Mouse (Mus musculus): Measurements from ENCODE around the gene Snrpa. TPM values are rescaled to one million over a fixed set of nuclear protein-coding genes. Genes with fewer than 3 reads are reported as not detected.

Gene Snrpa
- polyA plus RNA-seq, 2 experiments from 2014 or later, result 74.6 to 109 TPM

DNA sequence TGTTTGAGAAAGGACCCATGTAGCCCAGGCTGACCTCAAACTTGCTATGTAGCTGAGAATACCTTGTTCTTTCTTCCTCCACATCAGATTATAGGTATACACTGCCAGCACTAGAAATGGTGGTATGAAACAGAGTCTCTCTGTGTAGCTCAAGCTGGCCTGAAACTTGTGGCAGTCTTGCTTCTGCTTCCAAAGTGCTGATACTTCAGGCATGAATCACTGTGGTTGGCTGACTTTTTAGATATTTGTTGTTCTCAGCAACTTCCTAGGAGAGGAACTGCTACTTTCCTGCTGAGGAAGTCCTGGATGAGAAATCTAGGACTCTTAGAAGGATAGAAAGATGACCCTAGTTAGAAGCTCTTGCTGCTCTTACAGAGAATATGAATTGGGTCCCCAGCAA, 2.3 kb upstream of the Snrpa start:
- ATAC-seq, result no peak

DNA sequence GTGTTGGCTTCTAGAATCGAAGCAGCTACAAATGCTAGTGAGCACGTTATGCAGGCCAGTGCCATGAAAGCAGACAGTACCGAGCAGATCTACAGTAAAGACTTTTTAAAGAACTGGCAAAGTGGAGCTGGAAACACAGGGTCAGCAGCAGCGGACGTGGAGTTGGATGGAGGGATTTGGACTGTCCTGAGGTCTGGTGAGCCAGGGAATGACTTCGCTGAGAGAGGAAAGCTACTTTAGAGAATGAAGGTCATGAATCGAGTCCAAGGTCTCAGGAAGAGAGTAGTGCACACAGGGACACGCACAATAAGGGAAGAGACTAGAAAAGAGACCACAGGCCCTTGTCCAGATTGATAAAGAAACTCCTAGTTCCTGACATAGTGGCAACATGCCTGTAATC, 1.6 kb upstream of the Snrpa start:
- no peak for ATAC-seq

DNA sequence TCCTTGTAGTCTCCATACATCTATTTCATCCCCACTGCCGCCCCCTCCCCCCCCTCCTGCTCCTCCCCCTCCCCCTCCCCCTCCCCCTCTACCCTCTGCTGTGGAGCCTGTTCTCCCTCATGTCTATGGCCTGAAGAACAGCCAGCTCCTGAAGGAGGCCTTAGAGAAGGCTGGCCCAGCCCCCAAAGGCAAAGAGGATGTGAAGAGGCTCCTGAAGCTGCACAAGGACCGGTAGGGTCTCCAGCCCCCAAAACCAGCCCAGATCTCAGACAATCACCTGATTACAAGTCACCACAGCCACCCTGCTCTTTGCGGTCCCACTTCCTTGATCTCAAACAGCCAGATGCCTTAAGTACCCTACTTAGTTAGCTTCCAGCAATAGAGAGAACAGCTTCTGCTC, 1.1 kb upstream of the Snrpa start:
- ATAC-seq, result no peak

DNA sequence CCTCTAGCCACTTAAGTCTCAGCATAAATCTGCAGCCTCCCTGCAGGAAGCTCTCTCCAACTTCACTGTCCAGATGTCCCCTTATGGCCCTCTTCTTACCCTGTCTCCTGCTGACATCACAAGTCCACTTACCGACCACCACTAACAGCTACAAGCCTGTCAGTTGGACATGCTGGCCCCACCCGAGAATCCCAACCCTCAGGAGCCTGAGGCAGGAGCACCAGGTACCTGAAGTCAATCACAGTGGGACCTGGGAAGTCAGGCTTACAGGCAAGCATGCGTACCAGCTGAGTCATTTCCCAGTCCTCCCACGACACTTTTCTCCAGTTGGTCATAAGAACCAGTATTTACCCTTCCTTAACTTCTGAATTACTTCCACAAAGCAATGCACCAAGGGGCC, 2.3 kb downstream of the Snrpa start:
- ATAC-seq, result no peak

DNA sequence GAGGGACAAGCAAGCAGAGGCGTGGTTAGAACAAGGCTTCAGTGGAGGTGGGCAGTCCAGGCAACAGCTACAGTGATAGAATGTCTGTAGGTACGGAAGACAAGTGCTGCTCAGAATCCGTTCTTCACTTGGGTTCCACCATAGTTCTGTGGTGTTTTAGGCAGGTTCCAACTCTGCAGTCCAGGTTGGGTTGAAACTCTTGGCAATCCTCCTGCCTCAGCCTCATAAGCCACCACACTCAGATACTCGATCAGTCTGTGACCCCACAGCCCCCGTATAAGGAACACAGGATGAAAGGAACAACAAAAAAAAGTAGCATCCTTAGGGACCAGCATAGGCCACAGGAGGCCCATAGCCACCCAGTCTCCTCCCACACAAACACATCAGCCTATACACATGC, 3.6 kb downstream of the Snrpa start:
- ATAC-seq, result no peak

DNA sequence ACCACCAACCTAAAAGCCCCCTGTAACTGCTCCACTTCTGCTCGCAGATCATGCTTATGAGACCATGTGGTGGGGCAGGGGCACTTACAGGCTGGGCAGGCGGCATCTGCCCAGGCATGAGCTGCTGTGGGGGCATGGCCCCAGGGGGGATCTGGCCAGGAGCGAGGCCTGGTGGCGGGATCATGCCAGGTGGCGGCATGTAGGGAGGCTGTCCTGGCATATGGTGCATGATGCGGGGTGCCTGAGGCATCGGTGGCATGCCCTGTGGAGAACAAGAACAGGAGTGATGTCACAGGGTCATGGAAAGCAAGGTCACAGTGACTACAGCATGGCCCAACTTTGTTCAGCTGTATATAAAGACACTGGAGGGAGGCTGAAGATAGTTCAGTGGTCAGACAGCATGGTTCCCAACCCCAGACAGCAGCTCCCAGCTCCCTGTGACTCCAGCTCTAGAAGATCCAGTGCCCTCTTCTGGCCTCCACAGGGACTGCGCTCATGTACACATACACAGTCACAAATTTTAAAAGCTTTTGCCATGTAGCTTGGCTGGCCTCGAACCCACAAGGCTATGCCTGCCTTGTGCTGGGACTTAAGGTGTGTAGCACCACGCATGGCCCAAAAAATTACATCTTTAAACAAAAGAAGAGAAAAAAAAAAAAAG, 6.7 kb downstream of the Snrpa start:
- no peak for ATAC-seq

DNA sequence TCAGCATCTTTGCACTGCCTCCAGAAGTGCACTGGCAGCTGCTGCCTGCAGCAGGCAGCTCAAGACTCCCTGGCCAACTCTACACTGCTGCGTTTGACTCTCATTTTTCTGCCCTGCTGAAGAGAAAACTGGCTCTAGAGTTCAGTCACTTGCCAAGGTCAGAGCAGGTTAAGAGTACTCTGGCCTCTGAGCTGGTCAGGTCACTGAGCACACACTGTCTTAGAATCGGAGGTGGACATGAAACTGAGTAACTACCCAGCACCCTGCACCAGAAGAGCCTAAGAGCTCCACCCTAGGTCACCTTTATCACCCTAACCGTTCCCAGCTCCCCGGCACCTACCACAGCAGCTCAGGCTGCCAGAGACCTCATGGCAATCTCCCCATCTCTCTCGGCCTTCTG, 10.1 kb downstream of the Snrpa start:
- ATAC-seq, result no peak

DNA sequence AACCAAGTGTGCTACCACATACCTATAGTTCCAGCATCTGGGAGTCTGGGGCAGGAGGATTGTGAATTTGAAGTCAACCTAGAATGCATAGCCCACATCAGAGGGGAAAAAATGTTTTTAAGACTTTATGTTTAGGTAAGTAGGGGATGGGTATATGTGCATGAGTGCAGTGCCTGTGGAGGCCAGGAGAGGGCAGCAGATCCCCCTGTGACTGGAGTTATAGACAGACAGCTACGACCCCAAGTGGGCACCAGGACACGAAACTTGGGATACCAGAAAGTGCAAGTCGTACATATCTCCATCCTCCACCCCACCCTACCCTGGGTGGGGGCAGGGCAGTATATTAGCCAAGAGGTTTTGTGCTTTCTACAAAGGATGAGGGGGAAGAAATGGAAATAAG, 11.1 kb downstream of the Snrpa start:
- no peak for ATAC-seq

DNA sequence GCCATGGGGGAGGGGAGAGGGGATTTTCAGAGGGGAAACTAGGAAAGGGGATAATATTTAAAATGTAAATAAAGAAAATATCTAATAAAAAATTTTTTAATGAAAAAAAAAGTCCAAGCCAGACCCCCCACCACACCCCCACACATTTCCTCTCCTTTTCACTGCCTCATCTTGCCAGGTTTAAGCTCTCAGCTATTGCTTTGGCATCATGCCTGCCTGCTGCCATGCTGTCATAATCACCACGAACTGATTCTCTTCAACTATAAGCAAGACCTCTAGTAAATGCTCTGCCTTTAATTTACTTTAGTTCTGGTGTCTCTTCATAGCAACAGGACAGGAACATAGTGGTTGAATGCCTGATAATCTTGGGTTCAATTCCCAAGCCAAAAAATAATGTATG, 13.6 kb downstream of the Snrpa start:
- no peak for ATAC-seq

DNA sequence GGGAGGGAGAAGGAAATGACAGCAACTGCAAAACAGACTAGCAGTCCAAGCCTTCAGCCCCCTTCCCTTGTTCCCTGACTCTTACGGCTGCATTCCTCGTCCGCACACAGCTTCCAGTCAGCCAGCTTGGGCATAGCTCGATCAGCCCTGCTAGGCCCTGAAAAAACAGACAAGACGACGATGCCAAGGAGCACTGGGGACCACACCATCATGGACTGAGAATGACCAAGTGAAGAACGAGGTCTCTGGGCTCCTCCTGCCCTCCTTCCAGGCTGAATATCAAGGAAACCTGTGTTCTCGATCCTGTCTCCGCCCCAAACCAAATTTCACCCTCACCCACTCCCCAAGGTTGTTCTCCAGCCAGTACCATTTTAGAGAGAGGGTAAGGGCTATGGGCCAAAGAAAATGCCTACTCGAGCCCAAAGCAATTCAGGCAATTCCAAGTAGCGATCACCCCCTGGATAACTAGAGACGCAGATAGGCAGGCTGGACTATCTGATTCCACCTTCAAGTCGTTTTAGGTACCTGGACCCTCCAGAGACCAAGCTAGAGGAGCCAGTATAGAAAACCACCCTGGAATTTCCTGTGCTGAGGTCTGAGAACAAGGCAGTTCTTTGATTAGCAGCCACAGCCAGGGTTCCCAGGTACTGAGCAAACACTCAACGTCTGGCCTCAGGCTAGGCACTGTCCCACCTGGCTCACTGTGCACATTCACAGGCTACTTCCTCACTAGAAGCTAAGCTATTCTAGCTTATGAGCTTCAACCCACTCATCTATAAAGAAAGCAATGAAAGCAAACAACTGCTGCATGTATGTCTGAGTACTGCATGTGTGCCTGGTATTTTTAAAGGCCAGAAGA, 15.0 kb downstream of the Snrpa start, which contains the start of the genes Gm21983 and Mia:
TSS of gene Gm21983 (minus strand) at position 250 of the 859 bp plus-strand sequence.
TSS of gene Mia (minus strand) at position 321 of the 859 bp plus-strand sequence.
- no peak for ATAC-seq

DNA sequence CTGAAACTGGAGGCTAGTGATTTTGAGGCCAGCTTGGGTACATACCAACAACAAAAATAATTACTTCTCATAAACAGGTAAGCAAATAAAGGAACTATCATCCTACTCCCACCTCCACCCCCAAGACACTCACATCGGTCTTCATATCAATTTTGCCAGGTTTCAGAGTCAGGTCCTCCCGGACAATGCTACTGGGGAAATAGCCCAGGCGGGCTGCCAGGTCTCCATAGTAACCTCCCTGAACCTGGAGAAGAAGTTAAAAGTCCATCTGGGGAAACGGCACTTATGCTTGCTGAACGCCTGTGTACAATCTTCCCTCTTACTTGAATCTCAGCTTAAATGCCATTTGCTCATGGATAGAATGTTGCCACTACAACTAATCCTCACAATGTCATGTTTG, 16.0 kb downstream of the Snrpa start:
- ATAC-seq, result no peak

DNA sequence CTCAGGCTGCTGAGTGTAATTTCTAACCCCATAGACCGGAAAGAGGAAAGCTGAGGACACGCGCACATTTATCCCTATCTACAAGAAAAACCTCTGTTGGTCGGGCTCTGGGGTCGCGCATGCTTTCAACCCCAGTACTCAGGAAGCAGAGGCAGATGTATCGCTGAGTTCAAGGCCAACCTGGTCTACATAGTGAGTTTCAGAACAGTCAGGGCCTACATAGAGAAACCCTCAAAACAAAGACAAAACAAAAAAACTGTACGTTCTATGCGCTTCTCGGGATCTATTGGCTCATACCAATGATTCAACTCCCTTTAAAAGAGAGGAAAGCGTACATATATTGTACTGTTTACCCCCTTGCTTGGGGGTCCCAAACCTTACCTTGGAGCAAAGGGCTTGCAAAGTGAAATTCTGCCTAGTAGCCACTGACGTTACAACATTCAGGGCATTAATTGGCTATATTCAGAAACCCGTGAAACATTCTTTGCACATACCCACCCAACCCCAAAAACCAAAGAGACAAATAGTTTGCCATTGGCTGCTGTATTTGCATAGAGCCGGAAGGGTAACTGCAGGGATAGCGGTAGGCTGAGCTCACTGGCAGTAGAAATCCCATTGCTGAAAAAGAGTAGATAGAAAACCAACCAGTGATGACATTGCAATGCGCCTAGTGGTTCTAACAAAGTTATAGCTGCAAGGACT, 16.7 kb downstream of the Snrpa start:
- no peak for ATAC-seq

DNA sequence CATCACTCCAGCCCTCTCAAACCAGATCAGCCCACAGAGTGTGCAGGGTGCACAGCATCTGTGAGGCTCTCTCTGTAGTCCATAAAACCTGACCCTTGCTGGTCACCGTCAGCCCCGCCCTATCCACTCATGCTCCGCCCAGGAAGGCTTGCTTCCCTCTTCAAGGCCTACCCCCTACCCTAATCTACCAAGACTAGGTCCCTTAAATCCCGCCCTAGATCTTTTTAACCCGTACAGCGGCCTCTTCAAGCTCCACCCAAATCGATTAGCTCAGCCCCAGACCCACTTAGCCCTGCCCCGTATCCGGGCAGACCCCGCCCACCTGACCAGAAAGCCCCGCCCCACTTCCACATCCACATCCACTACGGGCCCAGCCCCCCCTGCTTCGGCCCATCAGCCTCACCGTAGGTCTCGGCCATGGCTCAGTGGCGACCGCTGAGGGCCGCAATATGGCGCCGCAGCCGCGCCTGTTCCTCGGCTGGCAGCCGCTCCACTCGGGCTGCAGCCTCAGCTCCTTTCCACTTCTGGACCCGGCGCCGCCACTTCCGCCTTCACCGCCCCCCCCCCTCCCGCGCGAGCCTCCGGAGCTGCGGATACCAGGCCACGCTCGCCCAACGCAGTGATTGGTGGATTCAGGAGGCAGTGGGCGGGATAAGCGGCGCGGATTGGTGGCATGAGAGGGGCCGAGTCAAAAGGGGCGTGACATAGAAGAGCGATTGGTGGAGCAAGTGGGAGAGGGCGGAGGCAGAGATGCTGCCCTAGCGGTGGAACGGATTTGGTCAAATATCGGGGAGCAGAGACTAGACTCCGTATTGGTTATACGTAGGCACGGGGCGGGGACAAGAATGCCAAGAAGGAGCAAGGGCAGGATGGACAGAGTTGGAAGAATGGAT, 17.5 kb downstream of the Snrpa start, which contains the start of gene Rab4b:
TSS of gene Rab4b (minus strand) at position 573 of the 893 bp plus-strand sequence.
- ATAC-seq, result peak; percentile 95

DNA sequence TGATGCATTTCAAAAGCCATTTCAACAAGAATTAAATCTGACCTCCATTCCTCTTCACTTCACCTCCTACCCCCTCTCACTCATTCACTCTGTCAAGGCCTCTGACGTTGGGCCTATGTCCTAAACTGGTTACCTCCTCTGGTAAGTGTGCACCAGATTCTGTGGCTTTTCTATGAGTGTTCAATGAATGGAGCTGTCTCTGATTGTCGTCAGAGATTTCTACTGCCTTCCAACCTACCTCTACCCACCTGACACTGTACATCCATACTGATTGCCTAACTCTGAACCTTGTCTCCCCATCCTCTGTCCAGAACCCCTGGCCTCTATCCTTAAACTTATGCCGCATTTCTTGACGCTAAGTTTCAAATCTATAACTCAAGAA, 18.1 kb downstream of the Snrpa start:
- ATAC-seq, result peak; percentile 2

DNA sequence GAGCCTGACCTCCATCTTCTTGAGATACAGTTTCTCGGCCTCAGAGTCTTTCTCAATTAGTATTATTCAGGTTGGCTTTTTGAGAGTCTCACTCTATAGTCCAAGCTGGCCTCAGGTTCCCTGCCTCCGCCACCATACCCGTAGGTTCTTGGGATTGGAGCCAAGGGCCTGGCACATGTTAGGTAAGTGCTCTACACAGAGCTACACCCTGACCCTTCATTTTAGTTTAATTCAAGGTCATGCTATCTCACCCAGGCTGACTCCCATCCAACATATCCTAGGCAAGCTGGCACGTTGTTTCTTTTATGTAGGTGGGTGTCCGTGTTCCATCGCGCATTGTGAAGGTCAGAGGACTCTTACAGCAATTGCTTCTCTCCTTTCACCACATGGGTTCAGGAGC, 21.2 kb downstream of the Snrpa start:
- no peak for ATAC-seq

DNA sequence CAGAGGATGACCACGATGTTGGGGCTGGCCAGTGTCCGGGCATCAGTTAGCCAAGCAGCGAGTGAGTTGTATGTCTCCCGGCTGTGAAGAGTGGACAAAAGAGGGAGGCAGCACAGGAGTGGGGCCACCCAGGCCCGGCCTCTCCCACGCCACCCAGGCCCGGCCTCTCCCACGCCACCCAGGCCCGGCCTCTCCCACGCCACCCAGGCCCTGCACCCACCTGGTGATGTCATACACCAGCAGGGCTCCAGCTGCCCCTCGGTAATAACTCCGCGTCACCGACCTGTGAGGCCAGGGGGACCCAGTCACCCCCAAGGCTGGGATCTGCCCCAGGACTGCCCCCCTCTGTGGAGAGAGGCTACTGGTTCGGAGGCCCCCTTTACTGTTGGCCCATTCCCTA, 21.6 kb downstream of the Snrpa start:
- no peak for ATAC-seq

DNA sequence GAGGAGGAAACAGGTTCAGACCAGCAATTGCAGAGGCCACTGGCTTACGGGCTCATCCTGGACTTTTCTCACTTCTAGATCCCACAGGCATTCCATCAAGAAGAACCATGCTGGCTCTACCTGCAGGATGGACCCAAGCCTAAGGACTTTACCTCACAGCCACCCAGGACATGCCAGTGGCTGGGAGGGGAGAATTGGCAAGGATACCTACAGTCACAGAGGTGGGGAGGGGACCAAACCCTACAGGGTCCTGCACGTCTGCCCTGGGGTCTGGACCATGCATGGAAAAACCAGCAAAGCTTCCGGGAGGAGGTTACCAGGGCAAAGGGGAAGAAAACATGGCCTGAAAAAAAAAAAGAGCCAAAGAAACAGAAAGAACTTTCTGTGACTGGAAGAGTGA, 25.1 kb downstream of the Snrpa start:
- no peak for ATAC-seq

DNA sequence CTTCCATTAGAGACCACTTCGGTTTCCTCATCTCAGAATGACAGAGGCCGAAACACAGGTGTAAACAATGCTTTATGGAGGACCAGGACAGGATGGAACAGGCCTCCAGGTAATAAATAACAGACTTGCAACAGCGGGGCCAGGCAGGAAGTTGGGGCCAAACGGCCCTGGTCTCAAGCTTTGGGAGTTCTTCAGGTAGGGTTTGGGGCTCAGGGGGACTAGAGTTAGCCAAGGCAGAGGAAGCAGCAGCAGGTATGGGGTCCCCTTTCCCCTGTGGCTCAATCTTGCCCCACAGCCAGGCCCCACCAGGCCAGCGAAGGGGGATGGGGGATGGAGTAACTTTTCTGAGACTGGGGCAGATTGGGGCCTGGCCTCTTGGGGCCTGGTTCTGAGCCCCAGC, 27.7 kb downstream of the Snrpa start:
- ATAC-seq, result no peak

DNA sequence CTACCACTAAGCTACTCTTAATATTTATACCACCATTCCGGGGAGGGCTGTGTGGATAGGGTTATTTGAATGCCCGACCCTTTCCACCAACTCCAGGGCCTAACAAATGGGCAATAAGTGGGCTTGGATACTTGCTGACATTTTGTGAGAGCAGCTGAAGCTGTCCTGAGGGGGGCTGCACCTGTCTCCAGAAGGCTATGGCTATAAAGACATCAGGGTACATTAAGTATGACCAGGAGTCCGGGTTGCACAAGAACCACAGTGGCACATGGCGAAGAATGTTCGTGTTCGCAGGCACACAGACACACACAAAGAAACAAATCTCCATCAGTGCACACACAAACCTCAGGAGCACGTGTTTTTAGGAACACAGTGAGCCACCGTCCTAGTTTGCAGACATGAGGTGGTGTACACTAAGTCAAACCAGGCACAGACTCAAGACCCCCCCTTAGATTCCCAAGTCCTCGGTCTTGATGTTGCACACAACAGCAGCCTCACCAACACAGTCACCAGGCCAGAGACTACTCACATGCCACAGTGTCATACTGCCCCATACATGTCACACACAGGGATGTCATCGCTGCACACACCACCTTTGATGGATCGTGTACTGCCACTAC, 28.5 kb downstream of the Snrpa start:
- ATAC-seq, result no peak

DNA sequence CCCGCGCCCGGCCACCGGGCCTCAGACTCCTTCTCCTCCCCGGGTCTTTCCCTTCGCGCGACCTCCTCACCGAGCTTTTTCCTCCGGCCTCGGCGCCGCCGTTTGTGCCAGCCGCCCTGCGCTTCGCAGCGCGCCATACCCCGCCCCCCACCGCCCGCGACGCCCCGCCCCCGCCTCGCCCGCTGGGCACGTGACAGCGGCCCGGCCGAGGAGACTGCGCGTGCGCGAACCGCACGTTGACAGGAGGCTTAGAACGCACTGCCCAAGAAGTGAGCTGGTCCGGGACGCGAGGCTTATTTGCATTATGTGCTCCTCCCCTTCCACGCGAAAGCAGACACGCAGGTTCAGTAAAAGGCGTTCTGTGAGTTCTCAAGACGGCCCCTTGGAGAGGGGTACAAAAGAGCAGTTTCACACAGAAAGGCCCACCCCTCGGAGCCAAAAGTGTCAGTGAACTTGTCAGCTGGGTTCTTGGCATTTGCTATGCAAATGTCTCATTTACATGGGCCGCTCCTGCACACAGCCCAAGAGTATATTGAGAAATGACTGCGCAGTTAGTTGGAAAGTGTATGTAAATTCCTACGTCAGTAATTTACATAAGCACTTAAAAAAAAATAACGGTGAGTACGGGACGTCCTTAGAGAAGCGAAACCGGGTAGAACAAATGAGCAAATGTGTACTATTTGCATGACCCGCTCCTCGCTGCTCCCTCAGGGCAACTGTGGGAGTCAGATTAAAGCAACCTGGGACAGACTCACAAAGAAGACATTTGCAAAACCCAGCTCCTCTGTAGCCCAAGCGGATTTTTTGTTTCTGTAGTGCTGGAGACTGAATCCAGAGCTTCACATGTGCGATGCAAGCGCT, 29.2 kb downstream of the Snrpa start, which contains the start of gene Egln2:
TSS of gene Egln2 (minus strand) at position 189 of the 861 bp plus-strand sequence.
- ATAC-seq, result peak; percentile 83

DNA sequence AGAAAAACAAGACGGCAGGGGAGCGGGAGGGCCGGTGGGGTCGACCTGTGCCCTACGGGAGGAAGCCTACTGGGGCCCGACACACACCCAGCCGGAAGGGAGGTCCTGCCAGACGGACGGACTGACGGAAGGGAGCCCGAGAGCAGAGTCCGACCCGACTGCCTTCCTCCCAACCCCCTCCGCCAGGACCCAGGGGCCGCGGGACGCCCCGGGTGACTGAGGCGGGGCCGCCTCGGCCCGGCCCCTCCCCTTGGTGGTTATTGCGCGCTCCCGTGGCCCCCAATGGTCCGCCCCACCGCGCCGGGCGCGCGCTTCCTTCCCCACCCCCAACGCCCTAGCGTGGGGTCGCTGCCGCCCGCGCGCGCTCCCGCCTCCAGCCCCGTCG, 29.9 kb downstream of the Snrpa start:
- ATAC-seq, result peak; percentile 26

Measured in activated CD4-positive, CD25-positive, alpha-beta regulatory T cell, adult 4 months (primary cell).